Mouse (Mus musculus) neural tube, embryonic 10.5 days (tissue): Measurements from ENCODE around the gene Fgr.
"Not testable (repeated sequence)": the region's sequence is repeated elsewhere in the genome, so short reads cannot be mapped to it uniquely, and the experiment has no call there.

Source experiments
- DNase-seq: peaks from one replicate; pipeline ENCODE4 v3.0.0-alpha.2; 2017; ENCODE audit warnings: low spot score; ENCODE audit errors: extremely low spot score

The Fgr gene

GRCm38 (mm10) chr4:132973814-132974398 is at the start of gene Fgr:
TSS of gene Fgr (plus strand) at chr4:132974095.
- no peak for DNase-seq

- not testable (repeated sequence) for DNase-seq
These were observed 47.4 kb upstream of the Fgr start for GRCm38 (mm10) chr4:132926520-132926919.

DNA sequence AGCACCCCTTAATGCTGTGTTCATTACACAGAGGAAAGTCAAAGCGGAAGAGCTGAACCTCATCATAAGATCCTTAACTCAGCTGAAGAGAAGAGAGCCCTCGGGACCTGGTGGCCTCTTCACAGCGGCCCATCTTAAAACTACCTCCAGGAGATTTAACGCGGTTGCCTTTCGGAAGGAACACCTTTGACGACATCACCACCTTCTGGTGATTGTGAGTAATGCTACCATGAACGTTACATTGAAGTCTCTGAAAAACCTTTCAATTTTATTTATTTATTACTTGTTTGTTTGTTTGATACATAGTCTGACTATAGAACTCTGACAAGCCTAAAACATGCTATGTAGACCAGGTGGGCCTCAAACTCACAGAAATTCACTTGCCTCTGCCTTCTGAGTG is 43.1 kb upstream of the Fgr start:
- no peak for DNase-seq

DNA sequence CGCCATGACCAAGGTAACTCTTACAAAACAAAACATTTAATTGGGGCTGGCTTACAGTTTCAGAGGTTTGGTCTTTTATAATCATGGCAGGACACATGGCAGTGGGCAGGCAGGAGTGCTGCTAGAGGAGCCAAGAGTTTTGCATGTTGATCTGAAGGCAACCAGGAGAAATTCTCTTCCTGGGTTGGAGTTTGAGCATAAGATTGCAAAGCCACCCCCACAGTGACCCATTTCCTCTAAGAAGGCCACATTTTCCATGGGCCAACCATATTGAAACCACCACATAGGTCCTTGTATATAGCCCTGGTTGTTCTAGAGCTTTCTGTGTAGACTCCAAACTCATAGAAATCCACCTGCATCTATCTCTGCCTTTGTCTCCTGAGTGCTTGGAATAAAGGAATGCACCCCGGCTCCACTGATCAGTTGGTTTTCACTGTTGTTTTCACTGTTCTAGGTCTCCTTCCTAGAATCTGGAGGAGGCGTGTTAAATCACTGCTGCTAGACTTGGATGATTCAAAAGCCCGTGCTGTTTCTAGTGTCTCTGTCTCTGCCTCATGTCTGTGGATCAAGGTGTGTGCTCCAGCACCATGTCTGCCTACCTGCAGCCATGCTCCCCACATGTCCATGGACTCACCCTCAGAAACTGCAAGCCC is 41.0 kb upstream of the Fgr start:
- DNase-seq, result no peak

- no peak for DNase-seq
These were observed 39.3 kb upstream of the Fgr start for GRCm38 (mm10) chr4:132934639-132935038.

- no peak for DNase-seq
These were observed 35.5 kb upstream of the Fgr start for GRCm38 (mm10) chr4:132938181-132938941.

GRCm38 (mm10) chr4:132939421-132940127 is 34.3 kb upstream of the Fgr start:
- peak; percentile 86 for DNase-seq

DNA sequence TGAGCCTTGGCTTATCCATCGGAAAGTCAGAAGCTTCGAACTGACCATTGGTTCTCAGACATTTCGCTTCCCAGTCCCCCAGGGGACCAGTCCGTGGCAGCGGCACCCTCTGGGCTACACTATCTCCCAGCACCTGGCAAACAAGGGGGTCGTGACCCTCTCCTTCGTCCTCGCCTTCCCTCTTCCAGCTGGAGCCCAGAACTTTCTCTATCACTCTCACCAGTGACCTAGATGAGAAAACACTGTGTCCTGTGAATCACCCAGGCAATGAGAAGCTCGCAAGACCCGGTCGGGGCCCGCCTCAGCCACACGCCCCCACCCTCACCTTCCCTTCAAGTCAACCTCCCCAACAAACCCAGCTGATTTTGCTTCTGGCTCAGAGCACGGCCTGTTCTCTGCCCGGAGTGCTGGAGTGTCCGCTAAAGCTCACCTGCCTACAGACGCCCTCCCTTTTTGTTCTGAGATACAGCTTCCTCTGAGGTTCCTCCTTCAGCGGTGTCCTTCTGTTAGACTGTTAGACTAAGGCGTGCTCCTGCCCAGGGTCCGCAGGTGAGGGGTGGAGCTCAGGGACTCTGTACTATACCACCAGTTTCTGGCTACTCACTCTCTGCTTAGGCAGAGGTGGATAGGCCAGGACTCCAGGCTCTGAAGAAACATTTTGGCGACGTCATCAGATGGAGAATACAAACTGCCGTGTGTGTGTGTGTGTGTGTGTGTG is 32.7 kb upstream of the Fgr start:
- no peak for DNase-seq

DNA sequence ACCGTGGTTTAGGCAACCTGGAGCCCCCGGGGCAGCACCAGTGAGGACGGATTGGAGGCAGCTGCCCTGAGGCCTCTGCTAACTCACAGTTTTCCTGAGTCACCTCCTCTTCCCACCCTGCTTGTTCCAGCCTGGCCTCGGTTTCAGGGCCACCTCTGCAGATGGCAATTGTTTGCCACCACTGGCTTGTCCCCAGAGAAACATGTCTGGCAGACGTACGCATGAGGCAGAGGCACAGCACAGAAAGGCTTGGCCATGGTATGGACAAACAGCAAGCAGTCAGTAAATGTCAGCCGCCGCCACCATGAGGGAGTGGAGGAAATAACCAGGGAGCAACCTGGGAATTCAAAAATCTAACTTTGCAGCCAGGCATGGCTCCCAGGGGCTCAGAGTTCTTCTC is 30.8 kb upstream of the Fgr start:
- no peak for DNase-seq

GRCm38 (mm10) chr4:132944106-132944505 is 29.8 kb upstream of the Fgr start:
- no peak for DNase-seq

DNA sequence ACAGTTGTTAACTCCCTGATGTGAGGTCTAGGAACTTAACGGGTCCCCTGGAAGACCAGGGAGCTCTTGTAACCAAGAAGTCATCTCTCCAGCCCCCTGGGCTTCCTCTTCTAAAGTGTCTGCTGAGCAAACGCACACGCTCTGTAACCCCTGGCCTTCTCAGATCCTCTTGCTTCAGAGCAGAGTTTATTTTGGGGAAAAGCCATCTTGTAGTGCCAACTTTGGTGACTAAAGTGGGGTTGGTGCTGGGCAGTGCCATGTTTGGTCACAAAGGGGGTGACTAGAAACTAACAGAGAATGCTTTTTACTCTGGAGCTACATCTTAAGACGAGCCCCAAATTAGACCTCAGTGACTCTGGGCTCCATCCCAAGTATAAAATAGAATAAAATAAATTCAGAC is 29.1 kb upstream of the Fgr start:
- DNase-seq, result no peak

DNA sequence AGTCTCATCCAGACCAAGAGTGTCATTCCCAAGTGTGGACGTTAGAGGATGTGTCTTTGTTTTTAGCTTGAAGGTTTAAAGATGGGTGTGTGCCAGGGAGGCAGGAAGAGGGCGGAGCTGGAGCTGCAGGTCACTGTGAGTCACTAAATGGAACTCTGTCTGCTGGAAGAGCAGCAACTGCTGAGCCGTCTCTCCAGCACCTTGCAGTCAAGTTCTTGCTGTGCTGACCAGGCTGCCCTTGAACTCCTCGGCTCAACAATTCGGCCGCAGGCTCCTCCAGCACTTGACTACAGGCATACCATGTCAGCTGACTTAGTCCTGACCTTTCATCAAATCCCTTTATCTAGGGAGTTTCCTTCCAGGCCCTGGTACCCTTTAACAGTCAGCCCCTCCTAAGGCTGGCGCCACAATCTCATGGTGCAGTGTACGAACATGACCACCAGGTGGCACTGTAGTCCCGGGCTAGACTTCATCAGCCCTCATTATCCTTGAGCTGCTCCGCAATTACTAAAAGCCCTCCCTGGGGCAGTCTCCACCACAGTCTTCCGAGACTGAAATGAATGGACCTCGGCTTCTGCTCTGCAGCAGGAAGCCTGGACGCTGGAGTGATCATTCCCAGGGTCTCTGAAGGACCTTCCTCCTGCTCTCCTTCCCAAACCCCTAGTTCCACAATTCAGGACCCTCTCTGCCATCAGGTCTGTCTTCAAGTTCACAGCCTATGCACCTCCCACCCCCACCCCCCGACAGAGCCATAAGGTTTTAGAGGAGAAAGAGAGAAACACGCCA is 28.4 kb upstream of the Fgr start:
- peak; percentile 93 for DNase-seq

- DNase-seq, result no peak
These were observed 27.6 kb upstream of the Fgr start for GRCm38 (mm10) chr4:132946047-132947001.

- no peak for DNase-seq
These were observed 23.9 kb upstream of the Fgr start for GRCm38 (mm10) chr4:132949882-132950532.

DNA sequence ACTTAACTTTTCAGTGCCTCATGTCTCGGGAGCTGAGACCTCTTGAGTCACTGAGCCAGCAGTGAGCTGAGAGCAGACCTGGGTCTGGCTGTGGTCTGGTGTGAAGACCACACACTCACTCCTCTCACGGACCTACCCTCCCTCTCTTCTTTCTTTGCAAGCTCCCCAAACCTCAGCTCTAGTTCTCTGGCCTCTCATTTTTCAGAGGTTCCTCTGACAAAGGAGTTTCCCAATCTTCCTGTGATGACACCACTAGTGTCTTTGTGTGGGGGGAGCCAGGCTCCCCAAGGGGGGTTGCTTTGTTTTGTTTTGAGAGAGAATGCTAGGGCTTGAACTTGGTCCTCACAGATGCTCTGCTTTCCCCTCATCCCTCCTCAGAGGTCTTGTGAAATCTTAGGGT is 22.9 kb upstream of the Fgr start:
- DNase-seq, result no peak

- DNase-seq, result no peak
These were observed 19.1 kb upstream of the Fgr start for GRCm38 (mm10) chr4:132954530-132955394.

DNA sequence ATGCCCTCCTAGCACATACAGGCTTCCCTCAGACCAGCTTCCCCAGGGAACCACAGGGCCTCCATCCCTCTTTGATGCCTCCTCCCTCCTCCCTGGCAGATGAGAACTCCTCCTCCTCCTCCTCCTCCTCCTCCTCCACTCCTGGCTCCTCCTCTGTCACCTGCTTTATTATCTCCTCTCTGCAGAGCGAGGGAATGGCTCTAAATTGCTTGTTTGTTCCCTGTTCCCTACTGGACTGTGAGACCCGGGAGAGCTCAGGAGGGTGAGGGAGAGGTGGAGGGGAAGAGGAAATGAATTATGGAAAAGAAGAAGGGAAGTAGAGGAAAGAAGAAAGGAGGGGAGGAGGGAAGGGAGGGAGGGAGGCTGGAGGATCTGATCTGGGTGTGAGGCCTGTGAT is 18.5 kb upstream of the Fgr start:
- DNase-seq, result no peak
